Mouse (Mus musculus) heart, embryonic 14.5 days (tissue): Measurements from ENCODE around the gene Pnliprp1. TPM values are rescaled to one million over a fixed set of nuclear protein-coding genes. Genes with fewer than 3 reads are reported as not detected.

Source experiments
- ATAC-seq: fragments of 200-750 bp; cut with Nextera tagmentation; 2 replicates; pipeline ENCODE4 v1.8.0; 2017; ENCODE audit warnings: low read depth, moderate TSS enrichment; ENCODE audit not compliant: insufficient number of reproducible peaks, insufficient read depth, low FRiP score
- H3K27ac ChIP-seq, 2 experiments: fragments of 200-500 bp in 1 of 2; fragments of 300-500 bp in 1 of 2; sonication (generic) in 1 of 2; replicated peaks in 1 of 2; 2 replicates each; pipeline ENCODE4 v1.5.1; 2012 to 2014; ENCODE audit warnings: low read depth in 2 of 2, low read length in 2 of 2, control low read depth in 1 of 2, mild to moderate bottlenecking in 1 of 2, mixed read lengths in 1 of 2; ENCODE audit not compliant: control insufficient read depth in 1 of 2, insufficient read depth in 1 of 2
- H3K27me3 ChIP-seq: fragments of 300-500 bp; sonication (generic); 2 replicates; pipeline ENCODE4 v1.6.1; 2014; ENCODE audit warnings: mild to moderate bottlenecking, low read length, control low read depth; ENCODE audit not compliant: control insufficient read depth, insufficient read depth
- H3K36me3 ChIP-seq: fragments of 300-500 bp; sonication (generic); 2 replicates; pipeline ENCODE4 v1.6.1; 2014; ENCODE audit warnings: mild to moderate bottlenecking, control low read depth, low read length, mixed read lengths; ENCODE audit not compliant: control insufficient read depth, insufficient read depth
- H3K4me1 ChIP-seq, 2 experiments: fragments of 200-500 bp in 1 of 2; fragments of 300-500 bp in 1 of 2; sonication (generic) in 1 of 2; 2 replicates each; pipeline ENCODE4 v1.6.1; 2012 to 2014; ENCODE audit warnings: low read length in 2 of 2, control low read depth in 1 of 2, mixed read lengths in 1 of 2; ENCODE audit not compliant: control insufficient read depth in 2 of 2, insufficient read depth in 2 of 2
- H3K4me2 ChIP-seq: fragments of 300-500 bp; sonication (generic); 2 replicates; pipeline ENCODE4 v1.6.1; 2014; ENCODE audit warnings: mild to moderate bottlenecking, low read length
- H3K4me3 ChIP-seq, 2 experiments: fragments of 200-500 bp in 1 of 2; fragments of 300-500 bp in 1 of 2; sonication (generic) in 1 of 2; 2 replicates each; pipeline ENCODE4 v1.5.1; 2012 to 2014; ENCODE audit warnings: low read length in 2 of 2, mild to moderate bottlenecking in 2 of 2, control low read depth in 1 of 2, low read depth in 1 of 2, moderate library complexity in 1 of 2; ENCODE audit not compliant: control insufficient read depth in 1 of 2, insufficient read depth in 1 of 2
- H3K9ac ChIP-seq: fragments of 300-500 bp; sonication (generic); 2 replicates; pipeline ENCODE4 v1.6.1; 2014; ENCODE audit warnings: mild to moderate bottlenecking, low read length
- H3K9me3 ChIP-seq: fragments of 300-500 bp; sonication (generic); 2 replicates; pipeline ENCODE4 v1.6.1; 2016; ENCODE audit warnings: low read length, control low read depth; ENCODE audit not compliant: control insufficient read depth
- WGBS: fragments of 180-500 bp; shearing (Covaris S2); extraction: QIAGEN DNeasy Blood & Tissue Kit; methylation state at CpG from one replicate; pipeline ENCODE4 v1.1.7; 2014; 5-methylcytosine and 5-hydroxymethylcytosine counted together
- polyA plus RNA-seq: library from polyadenylated mRNA; unstranded; fragments of >200 nt; fragmentation: Nextera tagmentation; extraction: Ambion mirVana; gene quantifications from 2 replicates; pipeline ENCODE4 v1.2.1, GENCODE M21; 2014

The Pnliprp1 gene
- polyA plus RNA-seq: 0.50 and 1.2 TPM in 2 replicates

DNA sequence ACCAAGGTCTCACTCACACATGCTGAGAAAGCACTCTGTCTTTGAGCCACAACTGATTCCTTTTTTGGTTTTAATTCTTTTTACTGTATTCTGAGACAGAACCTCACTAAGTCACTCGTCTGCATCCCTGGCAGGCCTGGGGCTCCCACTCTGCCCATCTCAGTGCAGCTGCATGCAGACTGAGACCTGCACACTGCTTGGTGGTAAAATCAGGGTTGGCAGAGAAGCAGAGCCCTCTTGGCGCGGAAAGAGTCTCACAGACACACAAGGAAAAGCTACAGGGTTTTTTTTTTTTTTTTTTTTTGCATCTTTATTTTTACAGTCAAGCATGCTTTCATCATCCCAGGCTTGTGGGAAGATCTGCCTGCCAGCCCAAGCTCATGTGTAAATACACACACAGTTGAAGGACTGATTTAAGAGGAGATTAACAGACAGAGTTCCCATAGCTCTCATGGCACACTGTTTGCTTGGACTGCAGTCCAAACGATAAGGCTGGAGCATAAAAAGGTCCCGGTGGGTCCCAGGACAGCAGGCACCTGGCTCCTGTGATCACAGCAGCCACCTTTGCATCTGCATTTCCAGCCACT lies at the start of gene Pnliprp1:
Pnliprp1 (plus strand) TSS at position 443 of the 587 bp plus-strand sequence.
- Histone ChIP-seq H3K9ac (no peak within 1 kb of the TSS), H3K4me3 (no peak within 1 kb of the TSS), H3K4me2 (no peak within 1 kb of the TSS), H3K36me3 (no peaks in the 10 kb centered on the region), H3K4me1 (no peaks in the 10 kb centered on the region), H3K27me3 (no peaks in the 10 kb centered on the region), H3K9me3 (no peaks in the 10 kb centered on the region), H3K27ac (no peak within 1 kb of the TSS)
- 43% methylated on average over 5 of the region's 5 CpGs for WGBS
- ATAC-seq: no peak

DNA sequence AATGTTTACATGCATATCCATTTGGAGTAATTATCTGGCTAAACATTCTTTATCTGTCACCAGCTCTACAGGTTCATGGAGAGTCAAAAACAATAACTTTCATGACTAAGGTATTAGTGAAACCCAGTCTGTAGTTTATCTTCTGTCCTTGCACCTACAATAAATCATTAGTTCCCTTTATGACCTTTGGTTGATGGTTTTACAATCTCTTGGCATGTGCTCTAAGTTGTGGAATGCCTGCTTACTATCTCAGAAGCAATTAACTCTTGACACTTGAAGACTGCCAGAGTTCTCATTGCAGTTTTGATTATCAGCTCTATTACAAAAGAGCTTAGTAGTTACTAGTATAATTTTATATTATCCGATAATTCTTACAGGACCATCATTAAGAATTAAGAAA lies 39.8 kb upstream of the Pnliprp1 start:
- 49% methylated on average over 1 of the region's 1 CpGs for WGBS
- no peaks in the 10 kb centered on the region for H3K27me3 ChIP-seq
- H3K4me3 ChIP-seq: no peak overlapping the region
- no peaks in the 10 kb centered on the region for H3K36me3 ChIP-seq
- no peak overlapping the region for H3K27ac ChIP-seq
- ATAC-seq: no peak
- H3K9ac ChIP-seq: no peak overlapping the region
- H3K9me3 ChIP-seq: no peaks in the 10 kb centered on the region
- H3K4me1 ChIP-seq: peaks cover 0 to 3% of the 10 kb centered on the region in 2 experiments; a peak in 2 of 4 replicates
- no peak overlapping the region for H3K4me2 ChIP-seq

DNA sequence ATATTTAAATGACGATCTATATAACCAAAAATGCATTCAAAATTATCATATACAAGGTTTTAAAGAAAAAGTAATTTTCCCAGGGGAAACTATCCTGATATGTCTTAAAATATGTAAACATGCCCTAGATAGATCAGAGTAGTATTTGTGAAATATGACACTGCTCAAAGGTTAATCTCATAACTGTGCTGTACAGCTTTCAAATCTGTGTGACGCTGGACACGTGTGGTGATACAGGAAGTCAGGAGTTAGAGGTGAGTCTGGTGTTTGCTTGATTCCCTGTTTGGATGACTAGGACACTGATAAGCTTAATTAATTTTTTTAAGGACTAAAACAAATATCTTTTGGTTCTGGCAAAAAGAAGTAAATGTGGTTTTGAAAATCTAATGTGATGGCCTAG lies 33.4 kb upstream of the Pnliprp1 start:
- Histone ChIP-seq H3K27ac (no peak overlapping the region), H3K4me2 (no peak overlapping the region), H3K4me3 (no peak overlapping the region), H3K27me3 (no peaks in the 10 kb centered on the region), H3K36me3 (no peaks in the 10 kb centered on the region), H3K9me3 (no peaks in the 10 kb centered on the region), H3K9ac (no peak overlapping the region), H3K4me1 (peaks cover 0 to 3% of the 10 kb centered on the region in 2 experiments; a peak in 2 of 4 replicates)
- ATAC-seq: no peak
- WGBS: 73% methylated on average over 3 of the region's 3 CpGs

DNA sequence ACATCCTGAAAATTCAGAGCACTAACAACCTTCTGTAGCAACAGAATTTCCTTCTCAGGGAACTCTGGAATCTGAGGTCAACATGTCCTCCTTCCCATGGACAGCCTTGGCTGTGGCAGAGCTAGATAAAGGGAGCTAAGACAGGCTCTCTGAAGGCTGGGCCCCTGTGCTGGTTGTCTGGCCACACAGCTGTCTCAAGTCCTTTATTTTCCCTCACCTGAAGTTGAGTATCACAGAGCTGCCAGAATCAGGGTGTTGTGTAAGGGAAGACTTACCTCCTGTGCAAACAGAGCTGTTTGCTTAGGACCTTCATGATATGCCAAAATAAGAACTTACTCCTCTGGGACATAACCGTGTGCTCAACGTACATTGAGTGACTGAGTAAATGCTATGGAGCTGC lies 32.5 kb upstream of the Pnliprp1 start:
- no peak overlapping the region for H3K9ac ChIP-seq
- ATAC-seq: no peak
- WGBS: 80% methylated on average over 2 of the region's 2 CpGs
- H3K4me1 ChIP-seq: peaks cover 0 to 2% of the 10 kb centered on the region in 2 experiments; a peak in 2 of 4 replicates
- no peaks in the 10 kb centered on the region for H3K9me3 ChIP-seq
- H3K36me3 ChIP-seq: no peaks in the 10 kb centered on the region
- H3K4me2 ChIP-seq: no peak overlapping the region
- H3K4me3 ChIP-seq: no peak overlapping the region
- no peak overlapping the region for H3K27ac ChIP-seq
- H3K27me3 ChIP-seq: no peaks in the 10 kb centered on the region

DNA sequence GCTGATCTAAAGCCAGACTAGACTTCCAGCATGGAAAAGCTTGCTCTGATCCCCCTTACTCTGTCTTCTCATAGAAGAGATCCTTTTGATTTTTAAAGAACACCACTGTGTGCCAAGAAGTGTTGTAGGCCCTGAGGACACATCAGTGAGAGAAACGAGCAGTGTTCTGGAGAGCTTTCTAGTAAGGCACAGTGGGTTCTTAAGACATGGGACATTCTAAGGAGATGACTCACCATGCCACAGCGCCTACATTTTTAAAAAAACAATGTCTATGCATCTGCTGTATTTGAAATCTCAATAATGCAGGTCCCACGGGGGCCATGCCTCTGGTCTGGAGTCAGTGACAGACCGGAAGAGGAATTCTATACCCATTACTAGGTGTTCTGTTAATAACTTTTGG lies 24.1 kb upstream of the Pnliprp1 start:
- no peak for ATAC-seq
- 77% methylated on average over 4 of the region's 4 CpGs for WGBS
- Histone ChIP-seq H3K9me3 (no peaks in the 10 kb centered on the region), H3K27ac (no peak overlapping the region), H3K27me3 (no peaks in the 10 kb centered on the region), H3K4me3 (no peak overlapping the region), H3K4me1 (no peaks in the 10 kb centered on the region), H3K4me2 (no peak overlapping the region), H3K36me3 (no peaks in the 10 kb centered on the region), H3K9ac (no peak overlapping the region)

DNA sequence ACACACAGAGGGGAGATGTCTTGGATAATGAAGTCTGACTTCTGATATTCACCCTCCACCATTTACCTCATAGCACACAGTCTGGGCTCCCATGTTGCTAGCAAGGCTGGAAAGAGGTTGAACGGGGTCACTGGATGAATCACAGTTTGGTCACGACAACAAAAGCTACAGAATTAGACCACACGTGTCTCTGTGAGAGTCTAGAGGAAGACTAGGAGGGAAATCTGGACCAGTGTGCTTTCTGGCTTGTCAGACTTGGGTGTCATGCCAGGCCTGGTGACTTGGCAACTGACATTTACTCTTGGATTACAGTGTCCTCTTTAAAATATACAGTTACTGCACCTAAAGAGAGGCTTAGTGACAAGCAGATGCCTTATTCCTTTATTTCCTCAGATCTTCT lies 20.1 kb upstream of the Pnliprp1 start:
- ATAC-seq: no peak
- no peak overlapping the region for H3K4me2 ChIP-seq
- H3K36me3 ChIP-seq: no peaks in the 10 kb centered on the region
- no peak overlapping the region for H3K4me3 ChIP-seq
- no peaks in the 10 kb centered on the region for H3K9me3 ChIP-seq
- no peak overlapping the region for H3K9ac ChIP-seq
- 55% methylated on average over 3 of the region's 3 CpGs for WGBS
- no peaks in the 10 kb centered on the region for H3K4me1 ChIP-seq
- no peaks in the 10 kb centered on the region for H3K27me3 ChIP-seq
- no peak overlapping the region for H3K27ac ChIP-seq

DNA sequence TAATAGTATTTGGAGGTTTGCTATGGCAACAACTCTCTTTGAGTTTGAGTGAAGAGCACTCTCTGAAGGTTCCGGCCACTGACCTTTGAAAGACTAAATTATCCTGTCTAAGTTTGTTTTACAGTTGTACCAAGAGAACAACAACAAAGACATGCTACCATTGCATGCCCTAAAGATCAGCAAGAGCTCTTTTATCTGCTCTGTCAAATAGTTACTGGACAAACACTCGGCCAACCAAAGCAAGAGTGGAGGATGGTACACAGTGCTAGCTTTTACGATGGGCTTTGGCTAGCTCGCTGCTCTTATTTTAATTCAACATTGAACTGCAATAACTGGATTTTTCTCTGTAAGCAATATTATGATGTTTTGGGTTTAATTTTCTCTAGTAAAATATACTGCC lies 10.8 kb upstream of the Pnliprp1 start:
- 83% methylated on average over 4 of the region's 4 CpGs for WGBS
- H3K9me3 ChIP-seq: no peaks in the 10 kb centered on the region

DNA sequence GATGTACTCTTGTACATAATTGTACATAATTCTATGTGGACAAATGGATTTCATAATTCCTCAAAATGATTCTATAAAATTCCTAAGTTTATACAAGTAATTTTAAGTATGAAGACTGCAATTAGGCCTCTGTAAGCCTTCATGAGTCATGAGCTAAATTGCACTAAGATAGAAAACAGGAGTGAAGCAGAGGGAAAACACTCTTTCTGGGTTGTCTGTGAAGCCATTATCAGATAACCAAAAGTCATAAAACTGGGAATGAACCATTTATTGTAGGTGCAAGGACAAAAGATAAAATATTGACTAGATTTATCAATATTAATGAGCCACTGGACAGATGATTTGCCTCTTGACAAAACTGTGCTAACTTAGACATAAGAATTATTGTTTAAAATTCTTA lies 8.2 kb upstream of the Pnliprp1 start:
- Histone ChIP-seq H3K27ac (no peak overlapping the region), H3K4me2 (no peak overlapping the region), H3K4me3 (no peak overlapping the region), H3K27me3 (no peaks in the 10 kb centered on the region), H3K9me3 (no peaks in the 10 kb centered on the region), H3K9ac (no peak overlapping the region), H3K4me1 (no peaks in the 10 kb centered on the region), H3K36me3 (no peaks in the 10 kb centered on the region)
- ATAC-seq: no peak

More for the DNA sequence above, 10.8 kb upstream of the Pnliprp1 start:
- Histone ChIP-seq H3K4me1 (no peaks in the 10 kb centered on the region), H3K27ac (no peak overlapping the region), H3K36me3 (no peaks in the 10 kb centered on the region), H3K4me3 (no peak overlapping the region), H3K4me2 (no peak overlapping the region), H3K27me3 (no peaks in the 10 kb centered on the region), H3K9ac (no peak overlapping the region)
- no peak for ATAC-seq
